Mouse (Mus musculus): ENCODE measurements around the gene Hist1h2bf. TPM values are rescaled to one million over a fixed set of nuclear protein-coding genes. Genes with fewer than 3 reads are reported as not detected.
A peak's percentile ranks its signal among the peaks of the same experiment; 100 is the strongest.
"Not testable (repeated sequence)": the region's sequence is repeated elsewhere in the genome, so short reads cannot be mapped to it uniquely, and the experiment has no call there.

Gene Hist1h2bf
- total RNA-seq, 2 experiments from 2014 or later: 321 to 575 TPM

DNA sequence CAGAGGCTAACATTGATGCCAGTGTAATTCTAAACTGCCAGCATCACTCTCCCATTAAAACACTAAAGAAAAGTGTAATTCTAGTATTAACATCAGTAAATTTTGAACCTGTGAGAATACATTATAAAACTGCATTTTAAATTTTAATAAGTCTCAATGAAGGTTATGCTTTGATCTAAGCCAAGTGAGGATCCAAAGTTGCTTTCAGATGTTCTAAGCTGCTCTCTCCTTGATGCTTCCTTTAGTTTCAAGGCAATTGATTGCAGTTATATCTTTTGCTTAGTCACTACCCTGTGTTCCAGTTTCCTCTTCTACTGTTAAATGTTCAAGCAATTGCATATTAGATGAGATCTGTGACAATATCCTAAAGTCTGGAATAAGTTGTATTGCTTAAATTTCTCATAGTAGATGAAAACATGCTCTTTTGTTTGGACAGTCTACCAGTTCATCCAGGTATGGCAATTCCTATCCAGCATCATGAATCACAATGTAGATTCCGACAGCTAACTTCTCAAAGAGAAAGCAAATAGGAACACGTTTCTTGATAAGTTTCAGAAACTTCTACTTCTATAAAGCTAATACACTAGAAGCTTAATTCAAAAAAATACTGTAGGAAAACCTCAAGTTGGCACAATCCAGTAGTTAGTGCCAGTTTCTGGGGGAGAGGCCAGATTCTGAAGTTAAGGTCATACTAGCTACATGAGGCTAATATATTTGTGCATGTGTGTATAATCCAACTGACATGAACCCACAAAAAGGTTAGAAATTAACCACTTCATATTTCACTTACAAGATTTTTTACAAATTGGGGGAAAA is 1.6 kb downstream of the Hist1h2bf start:
- no peak for ATAC-seq (replicated peaks; ENCODE audit: poor library complexity)

DNA sequence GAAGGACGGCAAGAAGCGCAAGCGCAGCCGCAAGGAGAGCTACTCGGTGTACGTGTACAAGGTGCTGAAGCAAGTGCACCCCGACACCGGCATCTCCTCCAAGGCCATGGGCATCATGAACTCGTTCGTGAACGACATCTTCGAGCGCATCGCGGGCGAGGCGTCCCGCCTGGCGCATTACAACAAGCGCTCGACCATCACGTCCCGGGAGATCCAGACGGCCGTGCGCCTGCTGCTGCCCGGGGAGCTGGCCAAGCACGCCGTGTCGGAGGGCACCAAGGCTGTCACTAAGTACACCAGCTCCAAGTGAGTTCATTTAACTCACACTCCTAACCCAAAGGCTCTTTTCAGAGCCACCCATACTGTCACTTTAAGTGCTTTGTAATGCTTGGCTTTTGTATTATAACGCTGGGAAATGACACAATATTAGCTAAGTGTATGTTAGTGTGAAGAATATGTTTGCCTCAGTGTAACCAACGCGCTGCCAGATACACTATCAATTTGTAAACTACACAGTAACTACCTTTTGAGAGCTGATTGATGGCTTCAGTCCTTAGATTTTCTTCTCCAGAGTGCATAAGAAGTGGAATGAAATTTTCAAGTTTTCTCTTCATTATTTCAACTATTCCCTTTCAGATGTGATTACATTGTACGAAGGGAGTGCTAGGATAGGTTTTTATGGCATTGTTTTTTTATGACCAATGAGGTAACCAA is 2.3 kb downstream of the Hist1h2bf start:
- ATAC-seq (replicated peaks; ENCODE audit: poor library complexity): peak; percentile 23

GRCm38 (mm10) chr13:23571022-23571503 is 2.9 kb downstream of the Hist1h2bf start, which contains the start of the genes Hist1h2ae and Hist1h2bg:
Gene Hist1h2ae, minus strand, starts transcription at chr13:23571220.
Gene Hist1h2bg, plus strand, starts transcription at chr13:23571396.
- ATAC-seq (replicated peaks; ENCODE audit: poor library complexity): peak; percentile 72

GRCm38 (mm10) chr13:23570261-23571021 is 3.6 kb downstream of the Hist1h2bf start:
- not testable (repeated sequence) for ATAC-seq (replicated peaks; ENCODE audit: poor library complexity)

DNA sequence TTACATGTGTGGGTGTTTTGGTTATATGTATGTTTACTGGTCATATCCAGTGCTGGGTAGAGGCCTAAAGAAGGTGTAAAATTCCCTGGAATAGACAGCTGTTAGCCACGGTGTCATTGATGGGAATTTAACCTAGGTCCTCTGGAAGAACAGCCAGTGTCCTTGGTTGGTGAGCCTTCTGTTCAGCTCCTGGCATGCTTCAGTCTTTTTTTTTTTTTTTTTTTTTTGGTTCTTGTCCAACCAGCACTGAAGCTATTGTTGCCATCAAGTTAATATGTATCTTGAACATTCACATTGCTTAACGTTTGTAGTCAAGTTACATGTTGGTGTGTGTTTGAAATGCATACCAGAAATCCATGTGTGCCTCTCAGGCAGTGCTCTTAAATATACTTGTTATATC is 9.5 kb downstream of the Hist1h2bf start:
- ATAC-seq (replicated peaks; ENCODE audit: poor library complexity): no peak

DNA sequence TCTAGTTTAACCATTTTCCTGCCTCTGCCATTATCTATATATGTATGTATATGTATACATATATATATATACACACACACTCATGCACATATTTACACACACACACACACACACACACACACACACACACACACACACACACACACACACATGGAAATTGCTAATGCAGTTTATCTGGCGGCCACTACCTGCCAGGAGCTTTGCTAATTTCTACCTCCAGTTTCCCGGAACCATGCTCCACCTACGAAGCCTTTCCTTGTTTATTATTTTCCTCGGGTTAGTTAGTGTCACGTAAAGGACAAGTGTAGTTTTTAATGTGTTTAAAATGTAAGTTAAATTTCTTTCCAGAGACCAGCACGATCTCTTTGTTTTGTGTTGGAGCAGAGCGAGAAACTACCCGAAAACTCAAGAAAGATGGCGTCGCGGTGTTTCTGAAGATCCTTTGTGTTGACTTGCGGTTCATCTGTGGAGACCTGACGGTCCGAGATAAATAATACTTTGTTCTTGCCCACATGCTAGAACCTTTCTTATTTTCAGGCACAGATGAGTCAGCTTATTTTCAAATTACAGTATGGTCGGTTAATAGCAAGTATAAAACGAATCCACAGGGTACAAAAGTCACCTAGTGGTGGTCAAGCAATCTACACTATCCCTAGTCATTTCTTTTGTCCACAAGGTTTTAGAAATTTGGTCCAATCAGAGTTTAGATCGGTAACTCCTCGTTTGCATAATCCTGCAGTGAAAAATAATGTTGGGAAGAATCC is 11.1 kb downstream of the Hist1h2bf start:
- peak; percentile 56 for ATAC-seq (replicated peaks; ENCODE audit: poor library complexity)

DNA sequence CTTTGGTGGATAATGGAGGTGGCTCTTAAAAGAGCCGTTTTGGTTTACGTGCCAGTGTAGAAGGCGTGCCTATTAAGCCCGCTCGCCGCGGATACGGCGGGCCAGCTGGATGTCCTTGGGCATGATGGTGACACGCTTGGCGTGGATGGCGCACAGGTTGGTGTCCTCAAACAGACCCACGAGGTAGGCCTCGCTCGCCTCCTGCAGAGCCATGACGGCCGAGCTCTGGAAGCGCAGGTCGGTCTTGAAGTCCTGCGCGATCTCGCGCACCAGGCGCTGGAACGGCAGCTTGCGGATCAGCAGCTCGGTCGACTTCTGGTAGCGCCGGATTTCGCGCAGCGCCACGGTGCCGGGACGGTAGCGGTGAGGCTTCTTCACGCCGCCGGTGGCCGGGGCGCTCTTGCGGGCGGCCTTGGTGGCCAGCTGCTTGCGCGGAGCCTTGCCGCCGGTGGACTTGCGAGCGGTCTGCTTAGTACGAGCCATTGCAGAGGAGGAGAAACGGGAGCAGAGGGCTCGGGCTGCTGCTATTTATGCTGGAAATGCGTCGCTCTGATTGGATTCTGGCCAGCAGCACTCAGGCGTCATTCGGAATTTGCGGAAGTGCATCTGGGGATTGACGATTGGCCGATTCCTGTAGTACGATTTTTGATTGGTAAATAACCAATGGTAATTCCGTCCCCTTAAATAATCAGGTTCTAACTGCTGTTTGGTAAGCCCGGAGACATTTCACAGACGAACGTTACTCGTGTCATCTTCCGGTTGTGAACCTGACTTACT is 11.9 kb downstream of the Hist1h2bf start, which contains the start of gene Hist1h3e:
TSS of gene Hist1h3e (minus strand) at position 487 of the 777 bp plus-strand sequence.
- peak; percentile 85 for ATAC-seq (replicated peaks; ENCODE audit: poor library complexity)

GRCm38 (mm10) chr13:23561531-23561882 is 12.5 kb downstream of the Hist1h2bf start:
- not testable (repeated sequence) for ATAC-seq (replicated peaks; ENCODE audit: poor library complexity)

GRCm38 (mm10) chr13:23560699-23561098 is 13.3 kb downstream of the Hist1h2bf start:
- not testable (repeated sequence) for ATAC-seq (replicated peaks; ENCODE audit: poor library complexity)

- no peak for ATAC-seq (replicated peaks; ENCODE audit: poor library complexity)
Measured at GRCm38 (mm10) chr13:23556906-23557305, 17.1 kb downstream of the Hist1h2bf start.

GRCm38 (mm10) chr13:23555839-23556416 is 18.1 kb downstream of the Hist1h2bf start:
- ATAC-seq (replicated peaks; ENCODE audit: poor library complexity): peak; percentile 47

DNA sequence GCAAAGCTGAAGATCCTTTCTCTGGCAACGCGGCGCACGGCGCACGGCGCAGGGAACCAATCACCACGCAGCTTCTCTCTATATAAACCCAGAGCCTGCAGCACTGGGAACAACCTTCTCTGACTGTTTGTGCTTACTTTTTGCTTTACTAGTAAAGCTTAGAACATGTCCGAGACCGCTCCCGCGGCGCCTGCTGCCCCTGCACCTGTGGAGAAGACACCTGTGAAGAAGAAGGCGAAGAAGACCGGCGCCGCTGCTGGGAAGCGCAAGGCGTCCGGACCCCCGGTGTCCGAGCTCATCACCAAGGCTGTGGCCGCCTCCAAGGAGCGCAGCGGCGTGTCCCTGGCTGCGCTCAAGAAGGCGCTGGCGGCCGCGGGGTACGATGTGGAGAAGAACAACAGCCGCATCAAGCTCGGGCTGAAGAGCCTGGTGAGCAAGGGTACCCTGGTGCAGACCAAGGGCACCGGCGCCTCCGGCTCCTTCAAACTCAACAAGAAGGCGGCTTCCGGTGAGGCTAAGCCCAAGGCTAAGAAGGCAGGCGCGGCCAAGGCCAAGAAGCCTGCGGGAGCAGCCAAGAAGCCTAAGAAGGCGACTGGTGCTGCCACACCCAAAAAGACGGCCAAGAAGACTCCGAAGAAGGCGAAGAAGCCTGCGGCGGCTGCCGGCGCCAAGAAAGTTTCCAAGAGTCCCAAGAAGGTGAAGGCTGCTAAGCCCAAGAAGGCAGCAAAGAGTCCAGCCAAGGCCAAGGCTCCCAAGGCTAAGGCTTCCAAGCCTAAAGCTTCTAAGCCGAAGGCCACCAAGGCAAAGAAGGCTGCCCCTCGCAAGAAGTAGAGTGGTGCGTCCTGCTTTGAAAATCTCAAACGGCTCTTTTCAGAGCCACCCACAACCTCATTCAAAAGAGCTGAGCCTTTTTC is 18.8 kb downstream of the Hist1h2bf start:
- ATAC-seq (replicated peaks; ENCODE audit: poor library complexity): peak; percentile 57

DNA sequence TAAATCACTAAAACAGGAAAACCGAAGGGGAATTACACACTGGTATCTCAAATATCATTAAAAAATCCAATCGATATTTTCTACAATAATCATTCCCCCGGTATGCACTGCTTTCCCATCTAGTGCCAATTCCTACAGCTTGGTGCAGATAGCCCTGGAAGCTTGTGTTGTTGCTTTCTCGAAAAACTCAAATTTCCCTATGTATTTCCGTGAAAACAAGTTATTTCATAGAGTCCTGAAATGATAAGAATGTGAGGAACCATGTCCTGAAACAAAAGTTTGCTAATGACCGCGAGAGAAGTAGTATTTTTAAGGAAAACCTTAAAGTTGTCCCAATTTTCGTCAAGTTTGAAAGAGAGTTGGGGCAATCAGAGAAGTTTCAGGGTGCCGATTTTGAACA is 19.6 kb downstream of the Hist1h2bf start:
- no peak for ATAC-seq (replicated peaks; ENCODE audit: poor library complexity)

DNA sequence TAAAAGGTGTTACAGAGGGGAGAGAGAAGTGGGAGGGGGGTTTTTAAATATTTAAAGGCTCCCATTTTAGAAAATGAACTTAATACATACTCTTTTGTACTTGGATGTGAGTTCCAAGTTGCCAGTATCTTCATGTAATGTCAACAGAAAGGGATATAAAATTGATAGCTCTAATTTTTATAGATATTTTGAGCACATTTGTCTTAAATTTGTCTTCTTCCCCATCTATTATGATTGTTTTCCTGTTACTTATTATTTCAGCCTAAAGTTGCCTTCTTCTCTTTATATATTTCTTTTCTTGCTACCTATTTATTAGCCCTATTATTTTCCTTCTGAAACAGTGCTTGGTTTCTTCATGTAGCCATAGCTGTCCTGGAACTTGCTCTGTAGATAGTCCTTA is 21.0 kb downstream of the Hist1h2bf start, which contains the start of gene Hist1h1d:
TSS of gene Hist1h1d (plus strand) at position 301 of the 400 bp plus-strand sequence.
- ATAC-seq (replicated peaks; ENCODE audit: poor library complexity): no peak

DNA sequence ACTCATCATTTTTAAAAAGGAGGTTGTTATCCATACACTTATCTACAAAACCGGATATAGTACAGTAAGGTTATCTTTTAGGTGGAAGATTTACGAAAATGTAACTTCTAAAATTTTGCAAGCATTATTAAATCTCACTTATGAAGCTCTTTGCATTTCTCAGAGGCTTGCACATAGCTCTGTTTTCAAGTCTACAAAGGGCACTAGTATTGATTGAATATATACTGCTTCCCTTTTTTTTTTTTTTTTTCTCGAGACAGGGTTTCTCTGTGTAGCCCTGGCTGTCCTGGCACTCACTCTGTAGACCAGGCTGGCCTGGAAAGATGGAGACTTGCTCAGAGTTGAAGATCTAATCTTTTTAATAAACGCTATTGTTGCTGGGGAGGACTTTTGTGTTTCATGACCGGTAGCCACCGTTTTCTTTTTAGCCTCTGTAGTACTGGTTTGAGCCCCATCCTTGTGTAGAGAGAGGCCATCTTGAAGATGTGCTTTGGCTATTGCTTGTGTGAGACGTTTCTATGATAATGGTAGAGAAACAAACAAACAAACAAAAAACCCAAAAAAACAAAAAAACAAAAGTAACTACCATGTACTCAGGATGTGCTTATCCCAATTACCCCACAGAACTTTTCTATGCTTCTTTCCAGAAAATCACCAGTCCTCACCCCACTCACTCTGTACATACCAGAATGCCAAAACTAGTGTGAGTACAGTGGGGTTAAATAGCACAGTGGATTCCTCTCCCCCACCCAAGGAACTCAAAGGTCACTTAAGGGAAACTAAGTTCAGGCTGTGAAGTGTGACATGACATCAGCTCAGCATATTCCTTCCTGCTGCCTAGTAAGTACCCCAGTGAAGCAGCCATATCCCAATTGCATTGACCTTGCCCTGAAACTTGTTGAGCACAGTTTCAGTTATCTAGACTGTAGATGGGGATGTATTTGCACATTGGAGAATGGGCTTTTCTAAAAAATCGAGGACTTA is 21.8 kb downstream of the Hist1h2bf start:
- ATAC-seq (replicated peaks; ENCODE audit: poor library complexity): no peak

DNA sequence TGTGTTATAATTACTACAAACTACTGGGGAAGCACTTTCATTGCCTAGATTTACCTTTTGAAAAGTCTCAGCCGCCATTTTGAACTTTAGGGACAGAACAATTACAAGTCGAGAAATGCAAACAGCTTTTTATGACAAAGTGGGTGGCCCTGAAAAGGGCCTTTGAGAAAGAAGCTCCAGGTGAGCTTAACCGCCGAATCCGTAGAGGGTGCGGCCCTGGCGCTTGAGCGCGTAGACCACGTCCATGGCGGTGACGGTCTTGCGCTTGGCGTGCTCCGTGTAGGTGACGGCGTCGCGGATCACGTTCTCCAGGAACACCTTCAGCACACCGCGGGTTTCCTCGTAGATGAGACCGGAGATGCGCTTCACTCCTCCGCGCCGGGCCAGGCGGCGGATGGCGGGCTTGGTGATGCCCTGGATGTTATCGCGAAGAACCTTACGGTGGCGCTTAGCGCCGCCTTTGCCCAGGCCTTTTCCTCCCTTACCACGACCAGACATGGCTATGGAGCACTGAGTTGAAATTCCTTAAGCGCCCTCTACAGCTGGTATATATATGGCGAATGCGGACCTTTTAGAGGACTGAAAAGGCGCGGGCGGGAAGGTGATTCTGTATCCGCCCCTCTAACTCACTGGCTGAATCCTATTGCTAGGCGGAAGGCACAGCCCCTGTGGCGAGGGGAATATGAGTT is 22.7 kb downstream of the Hist1h2bf start, which contains the start of gene Hist1h4f:
TSS of gene Hist1h4f (minus strand) at position 503 of the 689 bp plus-strand sequence.
- ATAC-seq (replicated peaks; ENCODE audit: poor library complexity): peak; percentile 56

Measured in megakaryocyte progenitor cell, adult 5-6 weeks (primary cell).